Mouse (Mus musculus): ENCODE measurements around the gene Gm49325.

Gm49325 gene

DNA sequence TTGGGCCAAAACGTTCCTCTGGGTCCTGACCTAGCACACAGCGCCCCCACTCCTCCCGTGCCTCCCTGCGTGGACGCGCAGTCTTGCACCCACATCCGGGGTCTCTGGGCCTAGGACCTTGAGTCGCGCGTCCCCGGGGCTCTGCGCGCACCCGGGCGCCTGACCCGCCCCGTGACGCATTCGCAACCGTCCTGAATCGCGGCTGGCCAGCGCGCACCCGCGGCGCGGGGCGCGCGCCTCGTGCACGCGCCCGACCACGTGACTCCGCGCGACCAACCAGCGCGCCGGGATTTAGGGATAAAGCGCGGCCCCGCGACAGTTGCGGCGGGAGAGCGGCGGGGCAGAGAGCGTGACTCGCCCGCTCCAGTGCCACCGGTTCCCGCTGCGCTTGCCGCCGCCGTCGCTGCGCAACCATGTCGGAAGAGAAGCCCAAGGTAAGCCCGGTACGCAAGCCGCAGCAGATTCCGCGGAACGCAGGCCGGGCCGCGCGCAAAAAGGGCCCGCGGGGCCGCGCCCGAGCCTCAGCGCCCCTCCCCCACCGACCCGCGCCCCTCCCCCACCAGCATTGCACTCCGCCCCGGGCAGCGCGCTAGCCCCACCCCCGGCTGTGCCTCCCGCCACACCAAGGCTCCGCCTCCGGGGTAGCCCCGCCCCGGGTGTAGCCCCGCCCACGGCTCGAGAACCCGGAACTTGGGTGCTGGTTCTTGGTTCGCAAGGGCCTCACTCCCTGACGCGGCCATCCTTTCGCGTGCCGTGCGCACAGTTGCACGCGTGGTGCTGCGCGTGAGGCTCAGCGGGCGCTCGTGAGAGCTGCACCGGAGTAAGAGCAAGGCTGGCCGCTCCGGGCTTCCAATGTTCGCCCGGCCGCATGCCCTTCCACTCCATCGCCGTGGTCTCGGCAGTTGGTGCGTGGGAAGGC, at the start of gene Gm49325, which contains the start of gene Sumo3:
Gene Gm49325, plus strand, starts transcription at position 290 of the 919 bp plus-strand sequence.
Gene Sumo3, plus strand, starts transcription at position 190 of the 919 bp plus-strand sequence.
- DNase-seq (ENCODE audit: low spot score), result peak; percentile 100

DNA sequence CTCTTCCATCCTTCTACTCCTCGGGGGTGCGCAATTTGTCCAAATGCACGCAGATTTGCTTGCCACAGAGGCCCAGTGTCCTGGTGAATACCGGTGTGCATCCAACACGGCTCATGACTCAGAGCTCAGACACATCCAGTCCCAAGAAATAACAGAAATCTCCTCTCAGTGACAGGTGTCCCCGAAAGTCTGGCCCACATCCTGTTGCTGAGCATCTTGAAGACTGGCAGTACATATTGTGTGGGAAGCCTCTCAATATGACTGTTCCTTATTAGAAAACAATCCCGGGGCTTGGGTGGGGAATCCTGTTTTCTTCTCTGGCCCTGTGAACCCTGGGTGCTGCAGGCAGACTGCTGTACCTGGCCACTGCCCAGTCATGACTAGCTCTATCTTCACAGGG, 49.4 kb upstream of the Gm49325 start:
- DNase-seq (ENCODE audit: low spot score), result no peak

GRCm38 (mm10) chr10:77557641-77558040, 48.4 kb upstream of the Gm49325 start:
- DNase-seq (ENCODE audit: low spot score), result no peak

DNA sequence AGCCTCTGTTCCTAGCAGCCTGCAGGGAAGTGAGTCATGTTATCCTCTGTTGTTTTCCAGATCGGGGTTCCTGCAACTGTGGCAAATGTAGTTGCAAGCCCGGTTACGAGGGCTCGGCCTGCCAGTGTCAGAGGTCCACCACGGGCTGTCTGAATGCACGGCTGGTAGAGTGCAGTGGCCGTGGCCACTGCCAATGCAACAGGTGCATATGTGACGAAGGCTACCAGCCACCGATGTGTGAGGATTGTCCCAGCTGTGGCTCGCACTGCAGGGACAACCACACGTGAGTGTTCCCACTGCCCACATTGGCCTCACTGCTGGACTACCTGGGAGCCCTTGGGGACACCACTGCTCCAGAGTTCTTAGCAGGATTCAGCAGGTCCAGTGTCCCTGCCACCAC, 45.9 kb upstream of the Gm49325 start:
- no peak for DNase-seq (ENCODE audit: low spot score)

GRCm38 (mm10) chr10:77560830-77561229, 45.2 kb upstream of the Gm49325 start:
- DNase-seq (ENCODE audit: low spot score), result no peak

GRCm38 (mm10) chr10:77561508-77561907, 44.5 kb upstream of the Gm49325 start:
- DNase-seq (ENCODE audit: low spot score), result no peak

DNA sequence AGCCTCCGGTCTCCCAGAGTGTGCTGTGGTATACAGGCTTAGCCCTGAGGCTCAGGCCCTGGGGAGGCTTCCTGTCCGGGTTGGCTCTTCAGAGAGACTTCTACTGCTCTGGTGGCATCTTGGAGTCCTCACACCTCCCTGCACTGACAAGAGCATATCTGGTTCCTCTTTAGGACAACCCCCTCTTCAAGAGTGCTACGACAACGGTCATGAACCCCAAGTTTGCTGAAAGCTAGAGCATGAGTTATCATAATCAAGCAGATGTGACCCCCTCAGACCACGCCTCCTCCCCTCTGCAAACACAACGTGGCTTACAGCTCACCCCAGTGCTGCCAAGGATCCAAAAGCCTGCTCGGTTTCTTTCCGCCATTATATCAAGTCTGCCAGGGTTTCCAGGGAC, 41.0 kb upstream of the Gm49325 start:
- DNase-seq (ENCODE audit: low spot score), result no peak

DNA sequence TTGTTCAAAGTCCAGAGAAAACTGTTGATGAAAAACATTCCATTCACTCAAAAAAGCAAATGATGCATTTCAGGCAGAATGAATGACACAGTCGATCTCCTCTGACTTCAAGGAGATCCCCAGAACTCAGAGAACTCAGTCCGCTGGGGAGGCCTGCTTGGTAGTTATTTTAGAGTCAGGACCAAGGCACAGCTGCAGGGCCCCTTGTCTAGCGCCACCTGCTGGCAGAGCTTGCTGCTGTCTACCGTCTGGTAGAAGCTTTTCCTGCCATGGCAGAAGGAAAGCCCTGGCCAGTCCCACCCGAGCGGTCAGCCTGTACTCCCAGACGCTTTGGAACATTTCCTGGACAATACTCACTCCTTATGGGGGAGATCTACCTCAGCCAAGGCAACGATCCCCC, 39.3 kb upstream of the Gm49325 start:
- DNase-seq (ENCODE audit: low spot score), result peak; percentile 85

- DNase-seq (ENCODE audit: low spot score), result no peak
Observed at GRCm38 (mm10) chr10:77569481-77569880, 36.5 kb upstream of the Gm49325 start.

DNA sequence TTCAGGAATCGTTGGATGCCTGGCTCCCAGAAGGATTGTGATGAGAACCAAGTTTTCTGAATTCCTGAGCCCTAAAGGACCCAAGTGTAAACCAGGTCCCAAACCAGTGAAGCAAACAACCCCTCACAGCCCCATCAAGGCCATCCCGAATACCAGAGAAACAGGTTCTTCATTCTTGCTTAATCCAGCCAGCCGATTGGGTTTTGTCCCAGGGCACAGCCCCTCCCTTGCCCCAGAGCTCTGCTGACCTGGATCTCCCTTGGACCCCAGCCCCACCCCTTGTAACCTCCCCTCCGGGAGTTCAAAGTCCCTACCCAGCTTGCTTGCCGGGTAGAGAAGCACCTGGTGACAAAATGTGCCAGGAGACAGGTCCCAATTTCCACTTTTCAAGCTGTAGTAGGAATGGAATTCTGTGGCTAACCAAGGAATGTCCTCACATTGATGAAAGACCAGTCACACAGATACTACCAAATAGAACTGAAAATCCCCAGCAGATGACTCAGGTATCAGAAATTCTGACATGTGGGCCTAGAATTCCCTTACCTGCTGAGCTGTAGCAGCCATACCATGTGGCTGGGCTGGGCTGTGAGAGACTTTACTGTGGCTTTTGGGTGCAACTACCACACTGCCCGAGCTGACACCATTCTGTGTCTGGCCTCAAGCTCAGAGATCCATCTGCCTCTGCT, 35.9 kb upstream of the Gm49325 start:
- DNase-seq (ENCODE audit: low spot score), result no peak

GRCm38 (mm10) chr10:77572225-77572624, 33.8 kb upstream of the Gm49325 start:
- DNase-seq (ENCODE audit: low spot score), result no peak

- DNase-seq (ENCODE audit: low spot score), result no peak
Observed at GRCm38 (mm10) chr10:77573162-77573561, 32.8 kb upstream of the Gm49325 start.

GRCm38 (mm10) chr10:77580027-77580920, 25.7 kb upstream of the Gm49325 start:
- no peak for DNase-seq (ENCODE audit: low spot score)

GRCm38 (mm10) chr10:77581023-77581407, 25.0 kb upstream of the Gm49325 start:
- DNase-seq (ENCODE audit: low spot score), result no peak

DNA sequence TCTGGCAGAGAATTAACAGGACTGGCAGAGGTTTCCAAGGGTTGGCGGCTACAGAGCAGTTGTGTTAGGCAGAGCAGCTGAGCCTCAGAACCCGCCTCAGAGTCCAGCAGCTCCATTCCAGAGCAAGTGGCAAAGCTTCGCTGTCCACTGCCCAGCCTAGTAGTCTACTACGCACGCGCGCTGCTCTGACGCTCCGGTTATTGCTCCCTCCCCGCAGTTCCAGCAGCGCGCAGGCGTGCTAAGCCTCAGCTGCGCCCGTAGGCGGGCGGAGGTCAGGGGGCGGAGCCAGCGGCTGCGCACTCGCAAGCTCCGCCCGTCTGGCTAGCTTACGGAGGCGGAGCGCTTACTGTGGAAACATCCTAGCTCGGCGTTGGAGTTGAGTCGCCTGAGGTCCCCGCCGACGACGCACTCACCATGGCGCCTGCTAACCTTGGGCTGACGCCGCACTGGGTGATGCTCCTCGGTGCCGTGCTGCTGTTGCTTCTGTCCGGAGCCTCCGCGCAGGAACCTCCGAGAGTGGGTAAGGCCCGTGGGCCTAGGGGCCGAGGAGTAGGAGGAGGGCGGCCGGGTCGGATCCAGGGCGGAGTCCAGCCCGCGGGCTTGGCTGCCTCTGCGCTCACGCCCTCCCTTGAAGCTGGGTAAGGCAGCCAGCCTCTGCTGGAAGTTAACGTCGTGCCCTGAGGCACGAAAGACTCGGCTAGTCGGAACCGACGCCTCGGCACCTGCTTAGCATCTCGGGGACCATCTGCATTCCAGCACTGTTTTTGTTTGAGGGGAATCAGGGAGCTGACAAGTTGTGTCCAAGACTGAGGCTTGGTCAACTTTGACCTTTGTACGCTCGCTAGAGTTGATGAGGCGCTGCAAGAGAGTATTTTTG, 24.4 kb upstream of the Gm49325 start, which contains the start of gene Pttg1ip:
Gene Pttg1ip, plus strand, starts transcription at position 313 of the 877 bp plus-strand sequence.
- DNase-seq (ENCODE audit: low spot score), result peak; percentile 94

GRCm38 (mm10) chr10:77582285-77582618, 23.7 kb upstream of the Gm49325 start:
- no peak for DNase-seq (ENCODE audit: low spot score)

DNA sequence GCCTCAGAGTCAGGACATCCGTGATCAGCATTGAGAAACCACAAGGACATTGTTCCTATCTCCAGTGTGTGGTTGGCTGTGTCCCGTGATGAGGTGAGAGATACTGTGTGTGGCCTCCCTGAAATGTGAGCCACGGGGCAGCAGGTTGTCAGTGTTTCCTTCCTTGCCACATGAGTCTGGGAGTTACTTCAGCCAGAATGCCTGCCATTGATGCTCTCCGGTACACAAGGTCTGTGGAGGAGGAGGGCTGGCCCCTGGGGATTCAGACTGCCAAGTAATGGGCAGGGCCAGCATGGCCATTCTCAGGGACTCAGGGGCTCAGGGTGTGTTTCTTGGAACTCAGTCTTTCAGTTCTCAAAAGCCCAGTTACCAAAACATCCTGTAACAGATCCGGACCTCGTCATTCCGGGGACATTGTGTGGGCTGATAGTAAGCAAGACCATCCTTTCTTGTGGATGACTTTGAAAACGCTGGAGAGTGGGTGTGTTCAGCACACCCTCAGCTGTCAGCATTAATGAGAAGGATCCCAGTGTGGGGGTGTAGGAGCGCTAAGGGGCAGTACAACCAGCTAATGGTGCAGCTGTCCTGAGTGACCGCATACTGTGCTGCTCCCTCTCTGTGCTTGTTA, 22.1 kb upstream of the Gm49325 start:
- DNase-seq (ENCODE audit: low spot score), result no peak

- no peak for DNase-seq (ENCODE audit: low spot score)
Observed at GRCm38 (mm10) chr10:77586637-77587036, 19.4 kb upstream of the Gm49325 start.

DNA sequence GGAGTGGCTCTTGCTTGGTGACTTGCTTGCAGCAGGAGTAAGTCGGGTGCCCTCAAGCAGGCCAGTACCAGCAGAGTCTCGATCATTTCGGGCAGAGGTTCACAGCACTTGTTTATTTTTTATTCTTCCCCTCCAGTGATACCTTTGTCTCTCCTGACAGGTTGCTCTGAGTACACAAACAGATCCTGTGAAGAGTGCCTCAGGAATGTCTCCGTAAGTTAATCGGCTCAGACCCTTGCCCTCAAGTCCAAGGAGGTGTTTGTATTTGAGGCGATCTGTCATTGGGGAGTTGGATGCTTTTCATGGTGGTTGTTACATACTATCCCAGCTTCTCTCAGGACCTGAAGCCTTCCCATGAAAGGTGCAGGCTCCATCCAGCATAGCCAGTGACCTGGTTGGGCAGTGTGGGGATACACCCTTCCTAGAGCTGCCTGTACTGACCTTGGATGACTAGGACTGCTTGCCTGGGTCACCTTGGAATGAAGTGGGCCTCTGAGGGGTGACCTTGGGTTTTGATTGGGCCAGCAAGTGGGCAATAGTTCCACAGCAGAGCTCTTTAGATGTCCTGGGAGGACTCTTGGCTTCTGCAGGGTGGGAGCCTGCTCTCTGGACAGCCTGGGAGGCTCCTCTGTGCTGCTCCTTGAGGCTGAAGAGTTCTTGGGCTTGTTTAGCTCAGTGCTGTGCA, 18.8 kb upstream of the Gm49325 start:
- no peak for DNase-seq (ENCODE audit: low spot score)

- DNase-seq (ENCODE audit: low spot score), result no peak
Observed at GRCm38 (mm10) chr10:77588036-77588435, 18.0 kb upstream of the Gm49325 start.
